Mouse (Mus musculus) embryo, embryonic 10 days (tissue): ENCODE measurements around the gene Olfr279.

ENCODE experiments used
- DNase-seq: peaks from one replicate; pipeline ENCODE4 v3.0.0-alpha.2; 2015; ENCODE audit warnings: low spot score

Gene Olfr279

DNA sequence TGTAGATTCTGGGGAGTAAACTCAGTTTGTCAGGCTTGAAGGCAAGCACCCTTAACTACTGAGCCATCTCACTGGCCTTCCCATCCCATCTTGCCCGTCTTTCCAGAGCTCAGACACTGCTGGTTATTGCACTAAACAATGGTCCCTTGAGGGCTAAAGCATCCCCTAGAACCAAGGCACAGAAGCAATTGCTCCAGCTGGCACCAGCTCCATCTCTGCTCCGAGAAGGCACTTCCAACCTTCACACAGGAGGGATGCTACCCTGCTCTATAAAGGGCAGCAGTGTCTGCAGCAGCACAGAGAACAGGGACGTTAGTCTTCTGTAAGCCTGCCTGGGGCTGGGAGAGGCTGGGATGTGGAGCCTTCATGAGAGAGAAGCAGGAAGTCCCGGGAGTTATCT is at the start of gene Olfr279:
Gene Olfr279, plus strand, starts transcription at position 301 of the 400 bp plus-strand sequence.
- no peak for DNase-seq

- DNase-seq: no peak
Observed at GRCm38 (mm10) chr15:98444561-98444960, 47.6 kb upstream of the Olfr279 start.

- DNase-seq: peak; percentile 45
Observed at GRCm38 (mm10) chr15:98448521-98448920, 43.7 kb upstream of the Olfr279 start.

DNA sequence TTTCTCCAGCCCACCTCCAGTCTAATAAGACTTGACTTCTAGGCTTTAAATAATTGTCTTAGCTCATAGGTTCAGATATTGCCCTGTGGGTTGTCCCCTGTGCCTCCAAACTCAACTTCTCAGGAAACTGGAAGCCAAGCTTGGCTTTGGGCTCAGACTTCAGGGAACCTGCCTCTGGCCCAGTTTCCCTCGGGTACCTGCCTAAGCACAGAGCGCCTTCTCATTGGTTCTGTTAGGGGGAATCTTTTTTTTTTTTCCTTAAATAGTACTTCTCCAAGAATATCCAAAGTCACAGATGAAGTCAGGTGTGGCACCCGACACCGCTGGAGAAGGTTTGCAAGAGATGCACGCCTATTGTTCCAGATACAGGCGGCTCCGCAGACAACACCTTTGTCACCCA is 39.9 kb upstream of the Olfr279 start, which contains the start of gene Olfr281:
Gene Olfr281, plus strand, starts transcription at position 301 of the 400 bp plus-strand sequence.
- DNase-seq: no peak

DNA sequence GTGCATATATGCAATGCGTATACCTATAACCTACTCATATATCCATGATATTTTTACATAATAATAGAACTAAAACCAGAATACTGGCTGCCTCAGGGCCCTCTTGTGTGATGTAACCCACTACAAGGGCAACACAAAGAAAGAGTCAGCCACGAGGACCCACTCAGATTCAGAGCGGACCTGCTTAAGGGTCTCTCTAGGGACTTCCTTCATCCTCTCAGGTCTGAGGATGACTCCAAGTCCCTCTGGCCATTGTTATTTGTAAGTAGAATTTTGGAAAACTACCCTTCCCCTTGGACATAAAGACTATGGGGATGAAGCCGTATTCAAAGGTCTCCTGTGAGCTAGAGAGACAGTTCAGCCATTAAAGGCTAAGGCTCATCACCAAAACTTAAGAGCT is 22.6 kb upstream of the Olfr279 start, which contains the start of gene OR5BS1P:
Gene OR5BS1P, plus strand, starts transcription at position 301 of the 400 bp plus-strand sequence.
- no peak for DNase-seq

GRCm38 (mm10) chr15:98471539-98471938 is 20.7 kb upstream of the Olfr279 start:
- no peak for DNase-seq

DNA sequence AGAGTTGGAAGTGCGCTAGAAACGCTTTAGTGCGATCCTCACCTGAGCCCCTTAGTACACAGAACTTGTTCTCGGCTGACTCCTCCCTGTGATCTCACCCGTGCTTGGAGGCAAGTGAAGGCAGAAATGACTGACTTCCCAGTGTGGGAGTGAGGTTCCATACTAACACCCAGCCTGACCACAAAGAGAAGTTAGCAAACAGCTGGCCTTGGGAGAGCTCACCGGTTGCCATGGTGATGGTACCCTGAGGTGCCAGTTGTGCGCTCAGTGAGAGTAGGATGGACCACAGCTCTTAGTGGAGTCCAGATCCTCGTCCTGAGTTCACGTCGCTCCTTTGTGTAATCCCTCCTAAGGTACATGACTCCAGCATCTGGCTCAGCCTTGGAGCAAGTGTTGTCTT is 17.2 kb upstream of the Olfr279 start:
- DNase-seq: no peak

DNA sequence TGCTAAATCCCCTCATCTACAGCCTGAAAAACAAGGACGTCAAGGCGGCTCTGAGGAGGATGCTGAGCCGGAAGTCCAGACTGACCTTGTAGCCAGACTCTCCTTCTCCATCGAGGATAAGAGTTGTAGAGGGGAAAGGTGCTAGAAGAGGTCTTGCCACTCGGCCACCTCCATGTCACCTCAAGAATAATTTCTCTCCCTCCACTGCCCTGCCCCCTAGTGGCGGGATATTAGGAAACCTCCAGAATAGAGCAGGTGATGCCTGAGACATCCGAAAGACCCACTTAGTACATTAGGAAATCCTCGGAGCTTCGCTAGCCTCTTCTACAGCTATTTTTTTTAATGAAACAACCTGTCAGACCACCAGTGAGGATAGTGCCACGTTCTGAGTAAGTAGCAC is 16.8 kb upstream of the Olfr279 start:
- DNase-seq: peak; percentile 52

- no peak for DNase-seq
Observed at GRCm38 (mm10) chr15:98476281-98476680, 15.9 kb upstream of the Olfr279 start.

GRCm38 (mm10) chr15:98479568-98480102 is 12.6 kb upstream of the Olfr279 start:
- no peak for DNase-seq

DNA sequence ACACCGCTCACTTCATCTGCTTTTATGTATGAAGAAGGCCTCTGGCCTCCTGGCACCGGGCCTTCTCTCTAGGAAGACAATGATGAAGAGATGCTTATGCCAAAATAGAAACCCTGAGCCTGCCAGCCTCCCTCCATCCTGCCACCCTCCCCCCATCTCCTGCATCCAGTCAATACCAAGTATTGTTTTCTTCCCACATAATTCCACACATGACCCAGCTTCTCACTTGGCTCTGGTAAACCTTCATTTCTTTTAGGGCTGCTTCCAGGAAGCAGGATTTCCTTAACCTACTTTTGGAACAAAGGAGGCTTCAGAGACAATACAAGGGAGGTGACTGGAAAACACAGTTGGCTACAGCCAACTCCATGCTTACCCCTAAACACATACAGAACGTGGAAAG is 9.5 kb upstream of the Olfr279 start, which contains the start of gene Lalba:
Gene Lalba, minus strand, starts transcription at position 21 of the 400 bp plus-strand sequence.
- no peak for DNase-seq

DNA sequence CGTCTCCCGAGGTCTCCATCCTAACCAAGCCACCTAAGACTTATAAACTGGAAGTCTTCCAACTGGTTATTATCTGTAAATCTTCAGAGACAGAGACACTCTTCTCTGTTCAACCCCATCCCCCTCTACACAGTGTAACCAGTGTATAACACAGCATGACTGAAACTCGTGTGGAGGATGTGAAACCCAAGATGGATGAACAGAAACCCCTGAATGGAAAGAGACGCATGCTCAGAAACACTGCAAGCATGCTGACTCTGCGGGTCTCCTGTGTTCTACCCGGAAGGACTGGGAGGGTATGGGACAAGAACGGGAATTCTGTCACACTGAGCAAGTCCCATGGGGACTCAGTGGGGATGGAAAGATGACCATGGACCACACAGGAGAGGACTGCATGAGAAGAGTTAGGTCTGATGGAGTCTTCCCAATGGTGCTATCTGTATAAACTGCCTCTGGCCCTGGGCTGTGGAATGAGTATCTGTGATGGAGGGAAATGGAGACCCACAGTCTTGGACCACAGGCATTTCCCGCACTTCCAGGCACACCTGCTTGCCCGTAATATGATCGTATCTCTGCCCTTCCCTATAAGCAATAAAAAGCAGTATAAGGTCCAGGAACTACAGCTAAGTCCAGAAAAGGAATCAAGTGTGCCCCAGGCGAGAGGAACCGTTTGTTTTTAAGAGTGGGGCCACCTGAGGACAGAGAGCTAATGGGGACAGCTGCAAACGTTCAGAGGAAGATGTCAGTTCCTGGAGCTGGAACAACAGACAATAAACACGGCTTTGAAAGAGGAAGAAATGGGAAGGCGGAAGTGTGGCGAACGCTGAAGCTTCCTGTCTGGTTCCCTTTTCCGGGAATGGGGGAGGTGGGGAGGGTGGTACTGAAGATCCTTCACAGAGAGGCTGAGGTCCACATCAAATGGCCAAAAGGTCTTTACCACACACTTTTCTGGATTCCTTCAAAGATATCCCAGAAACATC is 8.0 kb upstream of the Olfr279 start:
- DNase-seq: no peak

DNA sequence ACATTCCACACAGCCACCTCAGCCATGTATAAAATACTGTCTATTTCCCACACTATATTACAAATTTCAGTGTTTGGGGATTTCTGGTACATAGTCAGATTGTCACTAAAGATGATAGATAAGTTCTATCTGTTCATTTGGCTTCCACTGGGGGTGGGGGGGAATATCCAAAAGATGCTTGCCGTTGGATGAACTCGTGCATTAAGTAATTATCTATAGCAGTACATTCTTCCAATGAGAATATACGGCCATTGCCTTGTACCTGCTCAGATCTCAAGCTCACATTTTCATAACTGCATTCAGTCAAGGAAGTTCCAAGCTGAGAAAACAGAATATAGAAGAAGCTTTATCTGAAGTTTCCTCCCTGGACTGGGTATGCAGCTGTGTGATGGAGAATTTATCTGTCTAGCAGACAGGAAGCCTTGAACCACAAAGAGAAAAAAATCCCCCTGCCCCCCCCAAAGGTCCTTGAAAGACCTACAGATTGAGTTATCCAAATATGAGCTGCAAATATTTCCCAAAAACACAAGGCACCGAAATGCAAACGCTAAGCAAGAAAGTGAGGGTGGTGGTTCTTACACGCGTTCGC is 5.7 kb upstream of the Olfr279 start:
- no peak for DNase-seq

GRCm38 (mm10) chr15:98491332-98491731 is 870 bp upstream of the Olfr279 start:
- no peak for DNase-seq

- no peak for DNase-seq
Observed at GRCm38 (mm10) chr15:98497631-98498030, 5.4 kb downstream of the Olfr279 start.

DNA sequence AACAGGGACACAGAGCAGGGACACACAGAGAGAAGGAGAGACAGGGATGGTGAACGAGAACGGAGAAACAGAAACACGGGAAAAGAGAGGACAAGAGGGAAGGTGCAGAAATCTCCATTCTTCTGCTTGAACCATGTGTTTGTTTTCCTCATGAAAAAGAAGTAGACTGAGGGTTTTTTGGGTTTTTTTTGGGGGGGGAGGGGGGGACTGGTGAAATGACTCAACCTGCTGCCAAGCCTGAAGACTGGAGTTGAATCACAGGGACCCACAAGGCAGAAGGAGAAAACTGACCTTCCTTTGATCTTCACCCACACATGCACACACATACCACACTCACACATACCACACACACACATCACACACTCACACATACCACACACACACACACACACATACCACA is 11.1 kb downstream of the Olfr279 start:
- DNase-seq: no peak

GRCm38 (mm10) chr15:98504514-98504913 is 12.3 kb downstream of the Olfr279 start:
- DNase-seq: peak; percentile 75

DNA sequence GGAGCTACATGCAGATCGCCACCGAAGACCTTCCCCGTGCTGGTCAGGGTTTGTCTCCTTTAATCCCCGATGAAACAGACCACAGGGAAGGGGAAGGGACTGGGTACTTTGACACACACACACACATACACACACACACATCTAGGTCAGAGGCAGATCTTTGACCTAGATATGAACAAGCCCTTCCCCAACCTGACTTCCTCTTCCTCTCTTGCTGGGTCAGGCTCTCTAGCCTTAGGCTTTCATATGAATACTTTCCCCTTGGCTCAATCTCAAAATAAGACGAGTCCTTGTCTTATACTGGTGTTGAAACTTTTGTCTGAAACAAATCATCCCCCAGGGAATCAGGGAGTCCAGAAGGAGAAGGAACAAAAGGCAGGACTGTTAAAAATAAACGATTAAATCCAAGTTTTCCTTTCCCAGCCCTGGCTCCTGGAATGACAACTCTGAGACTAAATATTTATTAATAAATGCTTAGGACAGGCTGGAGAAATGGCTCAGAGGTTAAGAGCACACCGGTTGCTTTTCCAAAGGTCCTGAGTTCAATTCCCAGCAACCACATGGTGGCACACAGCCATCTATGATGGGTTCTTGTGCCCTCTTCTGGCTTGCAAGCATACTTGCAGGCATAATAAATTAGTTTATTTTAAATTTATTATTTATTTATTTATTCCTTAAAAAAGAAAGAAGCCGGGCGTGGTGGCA is 14.2 kb downstream of the Olfr279 start:
- DNase-seq: no peak

DNA sequence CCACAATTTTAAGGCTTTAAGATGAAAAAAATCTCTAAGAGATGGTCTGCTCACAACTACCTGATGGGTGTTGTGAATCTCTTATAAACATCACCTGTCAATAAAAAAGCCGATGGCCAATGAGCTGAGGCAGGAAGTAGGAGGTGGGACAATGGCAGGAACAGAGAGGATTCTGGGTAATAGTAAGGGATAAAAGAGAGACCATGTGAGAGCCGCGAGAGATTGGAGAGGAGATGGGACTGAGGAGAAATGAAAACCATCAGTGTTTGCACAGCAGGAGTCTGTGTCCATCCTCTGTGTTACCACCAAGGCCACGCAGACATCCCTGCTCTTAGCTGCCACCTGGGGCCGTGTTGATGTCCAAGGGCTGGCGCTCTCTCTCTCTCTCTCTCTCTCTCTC is 15.1 kb downstream of the Olfr279 start:
- DNase-seq: no peak

- DNase-seq: no peak
Observed at GRCm38 (mm10) chr15:98509387-98509786, 17.2 kb downstream of the Olfr279 start.

DNA sequence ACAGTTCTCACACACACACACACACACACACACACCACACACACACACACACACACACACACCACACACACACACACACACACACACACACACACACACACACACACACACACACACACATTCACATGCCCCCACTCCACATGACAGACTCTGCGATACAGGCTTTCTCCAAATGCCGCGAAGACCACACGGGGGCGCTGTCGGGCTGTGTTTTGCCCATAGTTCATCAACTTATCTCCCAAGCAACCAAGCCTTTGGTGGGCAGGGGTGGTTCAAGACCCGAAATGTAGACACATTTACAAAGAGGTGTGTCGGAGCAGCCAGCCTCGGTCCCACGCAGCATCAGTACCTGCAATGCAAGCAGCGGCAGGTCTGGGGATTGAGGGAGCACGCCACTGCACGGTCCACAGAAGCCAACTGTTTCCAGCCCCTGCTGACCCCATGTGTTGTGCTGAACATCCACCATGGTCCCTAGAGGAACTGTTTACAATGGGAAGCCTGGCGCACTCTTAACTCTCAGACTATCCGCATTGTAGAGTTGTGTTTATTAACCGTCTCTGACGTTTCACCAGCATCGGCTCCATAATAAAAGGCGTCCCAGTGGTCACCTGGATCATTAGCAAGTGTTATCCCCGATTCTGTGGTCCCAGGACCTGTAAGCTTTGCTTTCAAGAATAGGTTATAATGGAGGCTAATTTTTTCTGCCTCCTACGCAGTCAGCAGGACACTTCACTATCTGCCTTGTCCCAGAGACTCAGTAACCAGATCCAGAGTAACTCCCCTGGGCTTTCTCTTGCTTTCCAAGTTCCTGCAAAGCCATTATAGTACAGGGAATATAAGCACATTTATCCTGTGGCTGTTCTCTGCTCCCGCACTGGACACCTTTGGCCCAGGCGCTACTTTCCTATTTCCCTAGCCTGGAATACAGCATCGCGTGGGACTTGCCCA is 18.5 kb downstream of the Olfr279 start:
- DNase-seq: peak; percentile 86
